Mouse (Mus musculus) stomach, embryonic 16.5 days (tissue): Measurements from ENCODE around the gene Supt3. TPM values are rescaled to one million over a fixed set of nuclear protein-coding genes. Genes with fewer than 3 reads are reported as not detected.
A peak's percentile ranks its signal among the peaks of the same experiment; 100 is the strongest.

ENCODE experiments used
- ATAC-seq: fragments of 200-750 bp; cut with Nextera tagmentation; 2 replicates; pipeline ENCODE4 v1.8.0; 2017; ENCODE audit warnings: moderate number of reproducible peaks, moderate TSS enrichment; ENCODE audit not compliant: insufficient read depth, low FRiP score
- H3K27ac ChIP-seq: fragments of 300-500 bp; sonication (generic); 2 replicates; pipeline ENCODE4 v1.5.1; 2014; ENCODE audit warnings: low read length
- H3K27me3 ChIP-seq: fragments of 300-500 bp; sonication (generic); 2 replicates; pipeline ENCODE4 v1.6.1; 2014; ENCODE audit warnings: low read length, control low read depth, mixed read lengths; ENCODE audit not compliant: control insufficient read depth, insufficient read depth
- H3K36me3 ChIP-seq: fragments of 300-500 bp; sonication (generic); 2 replicates; pipeline ENCODE4 v1.6.1; 2014; ENCODE audit warnings: low read length; ENCODE audit not compliant: control insufficient read depth, insufficient read depth
- H3K4me1 ChIP-seq: fragments of 300-500 bp; sonication (generic); 2 replicates; pipeline ENCODE4 v1.6.1; 2014; ENCODE audit warnings: low read length, control low read depth, mixed read lengths; ENCODE audit not compliant: control insufficient read depth, insufficient read depth
- H3K4me2 ChIP-seq: fragments of 300-500 bp; sonication (generic); 2 replicates; pipeline ENCODE4 v1.6.1; 2014; ENCODE audit warnings: low read depth, low read length, mixed read lengths
- H3K4me3 ChIP-seq: fragments of 300-500 bp; sonication (generic); replicated peaks from 2 replicates; pipeline ENCODE4 v1.5.1; 2014; ENCODE audit warnings: mild to moderate bottlenecking, low read length
- H3K9ac ChIP-seq: fragments of 300-500 bp; sonication (generic); 2 replicates; pipeline ENCODE4 v1.6.1; 2014; ENCODE audit warnings: low read length
- H3K9me3 ChIP-seq: fragments of 300-500 bp; sonication (generic); replicated peaks from 2 replicates; pipeline ENCODE4 v1.6.1; 2016; ENCODE audit warnings: low read length, control low read depth; ENCODE audit not compliant: control insufficient read depth
- WGBS: fragments of 180-500 bp; shearing (Covaris S2); extraction: QIAGEN DNeasy Blood & Tissue Kit; methylation state at CpG from one replicate; pipeline ENCODE4 v1.1.7; 2014; 5-methylcytosine and 5-hydroxymethylcytosine counted together
- polyA plus RNA-seq: library from polyadenylated mRNA; unstranded; fragments of >200 nt; fragmentation: Nextera tagmentation; extraction: Ambion mirVana; gene quantifications from 2 replicates; pipeline ENCODE4 v1.2.1, GENCODE M21; 2015

Gene Supt3
- polyA plus RNA-seq, 1 experiment from 2014 or later = 17.4 TPM

- H3K4me1 ChIP-seq = no peaks in the 10 kb centered on the region
- H3K9me3 ChIP-seq = no peaks in the 10 kb centered on the region
- no peaks in the 10 kb centered on the region for H3K36me3 ChIP-seq
- no peaks in the 10 kb centered on the region for H3K27me3 ChIP-seq
- H3K4me3 ChIP-seq = no peak overlapping the region
- no peak for ATAC-seq
- no peak overlapping the region for H3K27ac ChIP-seq
- H3K9ac ChIP-seq = no peak overlapping the region
- WGBS = 85% methylated on average over 3 of the region's 3 CpGs
- H3K4me2 ChIP-seq = no peak overlapping the region
These were observed 275.0 kb downstream of the Supt3 start for GRCm38 (mm10) chr17:45051971-45052370.

- H3K27ac ChIP-seq = no peak overlapping the region
- H3K4me3 ChIP-seq = no peak overlapping the region
- no peaks in the 10 kb centered on the region for H3K9me3 ChIP-seq
- H3K36me3 ChIP-seq = no peaks in the 10 kb centered on the region
- ATAC-seq = no peak
- H3K9ac ChIP-seq = no peak overlapping the region
- WGBS = 70% methylated on average over 3 of the region's 3 CpGs
- H3K4me1 ChIP-seq = no peaks in the 10 kb centered on the region
- H3K27me3 ChIP-seq = no peaks in the 10 kb centered on the region
- no peak overlapping the region for H3K4me2 ChIP-seq
These were observed 276.4 kb downstream of the Supt3 start for GRCm38 (mm10) chr17:45053371-45053770.

DNA sequence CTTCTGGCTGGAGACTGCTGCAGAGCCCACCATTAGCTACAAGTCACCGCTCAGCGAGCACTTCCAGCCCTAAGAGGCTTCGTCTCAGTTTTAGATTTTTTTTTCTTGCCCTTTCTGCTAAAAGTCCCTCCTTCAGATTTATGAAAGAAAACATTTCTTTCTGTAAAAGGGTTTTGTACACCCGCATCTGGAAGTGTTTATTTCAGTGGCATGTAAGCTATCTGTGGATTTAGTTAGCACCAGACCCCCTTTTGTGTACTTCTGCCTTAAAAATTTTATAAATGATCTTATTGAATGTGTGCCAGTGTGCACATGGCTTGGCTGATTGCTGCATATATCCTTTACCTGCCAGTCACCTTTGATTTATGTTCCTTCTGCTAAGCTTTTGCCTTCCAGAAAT lies 277.6 kb downstream of the Supt3 start:
- H3K27ac ChIP-seq = no peak overlapping the region
- no peak overlapping the region for H3K4me3 ChIP-seq
- H3K4me1 ChIP-seq = no peaks in the 10 kb centered on the region
- ATAC-seq = no peak
- H3K4me2 ChIP-seq = no peak overlapping the region
- H3K36me3 ChIP-seq = no peaks in the 10 kb centered on the region
- 54% methylated on average over 4 of the region's 4 CpGs for WGBS
- H3K9me3 ChIP-seq = no peaks in the 10 kb centered on the region
- no peaks in the 10 kb centered on the region for H3K27me3 ChIP-seq
- no peak overlapping the region for H3K9ac ChIP-seq

DNA sequence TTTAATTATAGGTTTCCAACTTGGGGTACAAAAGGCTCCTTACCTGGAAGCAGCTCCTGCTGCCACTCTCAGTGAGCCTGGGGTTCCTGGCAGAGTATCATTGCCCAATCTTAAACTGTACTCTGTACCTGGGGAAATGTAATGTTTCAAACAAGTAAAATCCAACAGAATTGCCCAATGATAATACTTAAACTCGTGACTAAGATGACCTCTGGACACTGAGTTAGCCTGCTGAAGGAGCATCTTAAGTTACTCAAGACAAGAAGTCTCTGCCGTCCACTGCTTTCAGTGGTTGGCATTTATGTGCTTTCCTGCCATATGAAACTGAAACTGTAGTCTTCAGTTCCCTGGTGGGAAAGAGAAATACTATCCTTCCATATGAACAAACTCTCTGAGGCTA lies 279.9 kb downstream of the Supt3 start:
- H3K27me3 ChIP-seq = no peaks in the 10 kb centered on the region
- no peaks in the 10 kb centered on the region for H3K9me3 ChIP-seq
- H3K4me3 ChIP-seq = no peak overlapping the region
- no peak for ATAC-seq
- no peak overlapping the region for H3K27ac ChIP-seq
- no peak overlapping the region for H3K9ac ChIP-seq
- no peaks in the 10 kb centered on the region for H3K4me1 ChIP-seq
- H3K36me3 ChIP-seq = no peaks in the 10 kb centered on the region
- no peak overlapping the region for H3K4me2 ChIP-seq
- WGBS = 84% methylated on average over 2 of the region's 2 CpGs

DNA sequence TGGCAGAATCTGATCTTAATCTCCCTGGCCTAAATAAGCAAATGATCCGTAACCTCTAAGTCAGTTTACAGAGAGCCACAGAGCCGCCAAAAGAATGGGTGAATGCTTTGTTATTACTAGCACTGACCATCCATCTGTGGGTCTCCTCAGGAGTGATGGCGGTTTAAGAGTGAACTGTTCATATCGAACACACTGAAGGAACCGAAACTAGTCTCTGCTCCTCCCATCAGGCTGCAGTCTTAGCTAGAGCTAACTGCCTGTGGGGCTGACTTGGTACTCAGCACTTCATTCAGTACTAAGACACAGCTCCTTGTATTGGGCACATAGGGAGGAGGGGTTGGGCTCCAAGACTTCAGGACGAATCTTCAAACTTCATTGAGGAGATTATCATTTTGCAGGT lies 280.8 kb downstream of the Supt3 start:
- Histone ChIP-seq H3K4me3 (no peak overlapping the region), H3K4me2 (no peak overlapping the region), H3K27me3 (no peaks in the 10 kb centered on the region), H3K4me1 (no peaks in the 10 kb centered on the region), H3K9ac (no peak overlapping the region), H3K27ac (no peak overlapping the region), H3K36me3 (no peaks in the 10 kb centered on the region), H3K9me3 (no peaks in the 10 kb centered on the region)
- WGBS = 75% methylated on average over 6 of the region's 6 CpGs
- ATAC-seq = no peak

GRCm38 (mm10) chr17:45058566-45059363 lies 281.8 kb downstream of the Supt3 start:
- Histone ChIP-seq H3K4me3 (no peak overlapping the region), H3K27me3 (no peaks in the 10 kb centered on the region), H3K9ac (no peak overlapping the region), H3K27ac (no peak overlapping the region), H3K9me3 (no peaks in the 10 kb centered on the region), H3K4me1 (no peaks in the 10 kb centered on the region; the same call in 1 of the 2 replicates), H3K4me2 (no peak overlapping the region), H3K36me3 (no peaks in the 10 kb centered on the region)
- WGBS = 74% methylated on average over 6 of the region's 6 CpGs
- no peak for ATAC-seq

- no peaks in the 10 kb centered on the region for H3K9me3 ChIP-seq
- H3K4me1 ChIP-seq = peaks cover 16% of the 10 kb centered on the region; the same call in 1 of the 2 replicates
- H3K36me3 ChIP-seq = no peaks in the 10 kb centered on the region
- no peak overlapping the region for H3K27ac ChIP-seq
- ATAC-seq = no peak
- no peak overlapping the region for H3K9ac ChIP-seq
- no peak overlapping the region for H3K4me3 ChIP-seq
- no peak overlapping the region for H3K4me2 ChIP-seq
- 60% methylated on average over 5 of the region's 5 CpGs for WGBS
- H3K27me3 ChIP-seq = no peaks in the 10 kb centered on the region
These were observed 286.8 kb downstream of the Supt3 start for GRCm38 (mm10) chr17:45063776-45064175.

GRCm38 (mm10) chr17:45065465-45065864 lies 288.5 kb downstream of the Supt3 start:
- H3K27me3 ChIP-seq = no peaks in the 10 kb centered on the region
- H3K4me3 ChIP-seq = no peak overlapping the region
- no peaks in the 10 kb centered on the region for H3K36me3 ChIP-seq
- H3K4me1 ChIP-seq = peaks cover 16% of the 10 kb centered on the region; the same call in 1 of the 2 replicates
- H3K27ac ChIP-seq = peak overlapping the region; percentile 52; the same call in 1 of the 2 replicates
- ATAC-seq = peak; percentile 21; the same call in 1 of the 2 replicates
- H3K4me2 ChIP-seq = no peak overlapping the region
- H3K9ac ChIP-seq = no peak overlapping the region
- WGBS = 50% methylated on average over 2 of the region's 2 CpGs
- H3K9me3 ChIP-seq = no peaks in the 10 kb centered on the region

- H3K27me3 ChIP-seq = no peaks in the 10 kb centered on the region
- no peaks in the 10 kb centered on the region for H3K9me3 ChIP-seq
- no peaks in the 10 kb centered on the region for H3K36me3 ChIP-seq
- H3K9ac ChIP-seq = no peak overlapping the region
- no peak overlapping the region for H3K4me2 ChIP-seq
- no peak overlapping the region for H3K4me3 ChIP-seq
- no peak for ATAC-seq
- H3K27ac ChIP-seq = no peak overlapping the region
- H3K4me1 ChIP-seq = peaks cover 16% of the 10 kb centered on the region; the same call in 1 of the 2 replicates
- 74% methylated on average over 3 of the region's 3 CpGs for WGBS
These were observed 290.5 kb downstream of the Supt3 start for GRCm38 (mm10) chr17:45067441-45067840.
